Mouse (Mus musculus): ENCODE data around the gene Cdkn1a.

DNA sequence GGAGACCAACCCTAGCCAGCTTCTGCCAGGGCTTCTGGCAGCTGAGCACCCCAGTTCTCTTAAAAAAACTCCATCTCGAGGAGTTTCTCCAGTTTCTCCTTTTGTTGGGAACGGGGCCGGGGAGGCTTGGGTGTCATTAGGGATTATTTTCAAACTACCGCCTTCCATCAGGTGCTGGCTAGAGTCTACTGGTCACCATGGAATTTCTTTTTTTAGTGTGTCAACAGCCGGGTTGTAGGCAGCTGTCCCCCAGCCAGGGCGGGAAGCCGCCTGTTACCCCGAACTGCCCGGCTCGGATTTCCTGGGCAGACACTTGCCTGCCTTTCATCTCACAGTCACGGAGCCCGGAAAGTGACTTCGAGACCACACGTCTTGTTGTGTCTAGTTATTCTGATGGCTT lies 40.0 kb upstream of the Cdkn1a start:
- TF ChIP-seq POLR2A (IDR thresholded peaks at IDR 0.05; ENCODE audit: control insufficient read depth, extremely low read depth, insufficient read depth, low read length, poor library complexity) (no peak), CTCF (IDR thresholded peaks at IDR 0.05; ENCODE audit: borderline replicate concordance, control insufficient read depth, extremely low read depth, insufficient read depth, low read length, poor library complexity) (no peak)
